Mouse (Mus musculus): ENCODE measurements around the gene Qdpr.

DNA sequence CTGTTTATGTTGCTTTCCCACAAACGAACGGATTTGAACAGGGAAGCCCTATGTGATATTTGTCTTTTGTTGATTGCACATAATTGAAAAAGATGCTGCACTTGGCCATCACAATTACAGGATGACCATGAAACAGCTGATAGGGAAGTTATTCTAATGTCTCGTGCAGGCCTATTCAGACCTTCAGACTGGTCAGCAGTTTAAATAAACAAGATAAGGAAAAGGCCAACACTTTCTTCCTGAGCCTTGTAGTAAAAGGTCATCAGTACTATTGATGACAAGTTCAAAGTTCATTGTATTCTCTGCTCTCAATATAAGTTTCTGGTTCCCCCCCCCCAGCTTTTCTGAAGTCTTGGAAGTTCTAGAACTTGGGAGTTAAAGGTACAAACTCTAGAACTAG is 32.6 kb upstream of the Qdpr start:
- TF ChIP-seq CTCF (conservative IDR thresholded peaks at IDR 0.05; ENCODE audit: low read length) (no peak), POU5F1 (IDR thresholded peaks at IDR 0.05; ENCODE audit: borderline replicate concordance, low read length) (no peak)

All from E14TG2a.4 (cell line).